Mouse (Mus musculus) frontal cortex, postnatal 10 days (tissue): ENCODE results near the gene Taf10.
"Not testable (repeated sequence)": the region's sequence is repeated elsewhere in the genome, so short reads cannot be mapped to it uniquely, and the experiment has no call there.

Experiments used
- DNase-seq, 2 experiments: peaks; one replicate each; pipeline ENCODE4 v3.0.0; 2022; ENCODE audit warnings: low spot score in 2 of 2, mixed read lengths in 1 of 2

Taf10 gene

GRCm38 (mm10) chr7:105753281-105753680, 9.1 kb upstream of the Taf10 start:
- no peak for DNase-seq

DNA sequence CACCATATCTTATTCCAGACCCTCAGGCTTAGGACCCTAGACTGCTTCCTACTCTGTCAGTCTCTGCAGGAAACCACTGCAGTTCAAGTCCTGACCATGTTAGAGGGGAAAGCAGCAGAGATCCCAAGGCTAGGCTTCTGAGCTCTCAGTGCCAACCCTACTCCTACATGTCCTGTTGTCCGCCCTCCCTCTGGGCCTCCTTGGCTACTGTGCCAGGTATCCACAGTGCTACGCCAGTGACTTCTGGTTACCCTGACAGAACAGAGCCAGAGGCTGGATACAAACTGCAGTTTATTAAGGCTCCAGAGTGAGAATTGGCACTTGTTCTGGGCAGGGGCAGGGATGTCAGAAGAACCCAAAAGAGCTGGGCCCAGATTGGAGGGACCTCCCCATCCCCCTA, 8.6 kb upstream of the Taf10 start:
- DNase-seq, result no peak

DNA sequence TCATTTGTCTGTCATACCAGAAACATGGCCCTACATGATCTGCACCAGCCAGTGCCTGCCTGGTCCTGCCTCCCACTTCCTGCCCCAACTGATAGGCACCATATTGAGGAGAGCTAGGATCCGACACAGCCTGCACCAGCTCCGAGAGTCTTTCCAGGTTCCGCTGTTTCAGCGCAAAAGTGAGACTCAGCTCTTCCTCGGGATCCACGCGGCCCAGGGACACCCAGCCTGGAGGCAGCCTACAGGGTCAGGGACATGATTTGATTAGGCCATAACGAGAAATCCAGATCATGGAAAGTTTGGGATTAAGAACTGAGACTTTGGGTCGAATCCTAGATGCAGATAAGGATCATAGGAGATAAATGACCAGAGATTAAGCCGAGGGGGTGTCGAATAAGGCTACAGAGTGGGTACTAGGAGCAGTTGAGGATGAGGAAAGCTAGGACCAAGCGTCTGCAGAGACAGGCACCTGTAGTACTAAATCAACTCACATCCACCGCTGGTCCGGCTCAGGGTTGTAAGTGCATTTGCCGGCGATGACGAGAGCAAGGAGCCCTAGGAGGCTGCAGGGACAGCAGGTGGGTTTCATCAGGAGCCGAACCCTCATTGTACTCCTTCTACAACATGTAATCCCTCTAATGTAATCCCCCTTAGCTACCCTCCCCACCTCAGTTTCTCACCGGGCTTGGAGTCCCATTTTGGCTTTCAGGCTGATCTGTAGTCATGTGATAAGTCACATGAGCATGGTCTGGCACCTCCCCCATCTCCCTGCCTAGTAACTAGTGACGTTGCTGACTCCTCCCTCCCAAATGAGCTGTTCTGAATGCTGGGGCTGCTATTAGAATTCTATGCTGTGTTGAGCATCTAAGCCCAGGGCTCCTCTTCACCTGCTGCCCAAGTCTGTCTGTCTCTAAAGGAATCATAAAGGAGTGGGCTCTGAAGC, 7.6 kb upstream of the Taf10 start, which contains the start of gene Tpp1:
Tpp1 (minus strand) TSS at position 745 of the 943 bp plus-strand sequence.
- DNase-seq, result peak; percentile 90 to 94

- DNase-seq, result no peak
These were observed 3.6 kb upstream of the Taf10 start for GRCm38 (mm10) chr7:105747776-105748175.

DNA sequence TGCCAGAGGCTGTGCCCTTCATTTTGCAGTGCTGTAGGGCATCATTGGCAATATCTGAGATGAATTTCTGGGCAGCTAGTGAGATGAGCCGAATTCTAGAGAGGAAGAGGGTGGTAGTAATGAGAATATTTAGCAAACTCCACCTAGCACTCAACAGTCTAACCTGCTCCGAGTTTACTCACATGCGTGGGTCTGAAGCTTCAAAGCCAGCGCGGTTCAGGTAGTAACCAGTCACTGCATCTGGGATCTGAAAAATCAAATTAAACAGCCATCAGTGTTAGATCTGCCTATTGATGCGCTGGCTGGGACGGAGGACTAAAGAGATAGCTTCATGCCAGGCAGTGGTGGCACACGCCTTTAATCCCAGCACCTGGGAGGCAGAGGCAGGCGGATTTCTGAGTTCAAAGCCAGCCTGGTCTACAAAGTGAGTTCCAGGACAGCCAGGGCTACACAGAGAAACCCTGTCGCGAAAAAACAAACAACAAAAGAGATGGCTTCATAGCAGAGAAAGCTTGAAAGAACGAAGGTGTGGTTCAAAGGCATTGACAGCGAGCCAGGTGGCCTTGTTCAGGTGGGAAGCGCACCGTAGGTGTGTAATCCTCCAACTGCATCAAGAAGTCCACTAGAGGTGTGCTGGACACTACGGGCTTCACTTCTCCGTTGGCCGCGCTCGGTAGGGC, 775 bp downstream of the Taf10 start:
- not testable (repeated sequence) for DNase-seq

GRCm38 (mm10) chr7:105742539-105743215, 1.5 kb downstream of the Taf10 start:
- not testable (repeated sequence) for DNase-seq

DNA sequence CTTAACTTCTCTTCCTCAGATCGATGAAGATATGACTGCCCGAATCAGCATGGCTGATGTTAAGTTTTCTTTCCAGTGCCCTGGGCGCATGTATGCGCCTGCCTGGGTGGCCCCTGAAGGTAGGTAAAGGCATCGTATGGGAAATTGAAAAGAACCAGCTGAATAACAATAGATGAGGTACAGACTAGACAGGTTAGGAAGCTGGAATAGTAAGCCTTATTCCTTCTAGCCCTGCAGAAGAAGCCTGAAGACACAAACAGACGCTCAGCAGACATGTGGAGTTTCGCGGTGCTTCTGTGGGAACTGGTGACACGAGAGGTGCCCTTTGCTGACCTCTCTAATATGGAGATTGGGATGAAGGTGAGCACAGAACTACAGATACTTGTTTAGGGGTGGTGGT, 2.2 kb downstream of the Taf10 start:
- DNase-seq, result peak in 1 of 2 experiments; percentile 4

GRCm38 (mm10) chr7:105740851-105741250, 3.3 kb downstream of the Taf10 start:
- no peak for DNase-seq

- no peak for DNase-seq
These were observed 3.9 kb downstream of the Taf10 start for GRCm38 (mm10) chr7:105740089-105740795.

GRCm38 (mm10) chr7:105738948-105739347, 5.2 kb downstream of the Taf10 start:
- DNase-seq, result no peak

GRCm38 (mm10) chr7:105738286-105738685, 5.9 kb downstream of the Taf10 start:
- DNase-seq, result no peak

GRCm38 (mm10) chr7:105737648-105738047, 6.5 kb downstream of the Taf10 start:
- DNase-seq, result no peak

DNA sequence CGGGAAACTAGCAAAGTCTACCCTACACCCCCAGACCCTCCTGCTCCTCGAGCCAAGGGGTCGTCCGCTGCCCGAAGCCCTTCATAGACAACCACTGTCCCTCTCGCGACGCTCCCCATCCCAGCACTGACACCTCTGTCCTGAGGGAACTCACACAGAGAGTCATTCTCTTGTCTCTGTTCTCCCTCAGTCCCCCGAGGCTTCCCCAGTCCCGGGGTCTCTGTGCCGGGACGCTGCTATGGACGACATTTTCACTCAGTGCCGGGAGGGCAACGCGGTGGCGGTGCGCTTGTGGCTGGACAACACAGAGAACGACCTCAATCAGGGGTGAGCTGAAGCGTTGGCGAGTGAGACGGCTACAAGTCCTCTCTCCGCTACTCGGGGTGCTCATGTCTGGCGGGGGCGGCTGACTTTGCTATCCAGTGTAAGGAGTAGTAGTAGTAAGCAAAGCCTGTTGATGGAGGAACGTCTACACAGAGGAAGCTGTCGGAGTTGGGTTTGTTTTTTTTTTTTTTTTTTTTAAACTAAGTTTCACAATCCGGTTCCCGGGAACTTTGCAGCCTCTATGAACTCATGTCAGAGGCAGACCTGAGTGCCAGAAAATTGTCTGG, 7.1 kb downstream of the Taf10 start, which contains the start of gene Rrp8:
Rrp8 (minus strand) TSS at position 475 of the 611 bp plus-strand sequence.
- no peak for DNase-seq

DNA sequence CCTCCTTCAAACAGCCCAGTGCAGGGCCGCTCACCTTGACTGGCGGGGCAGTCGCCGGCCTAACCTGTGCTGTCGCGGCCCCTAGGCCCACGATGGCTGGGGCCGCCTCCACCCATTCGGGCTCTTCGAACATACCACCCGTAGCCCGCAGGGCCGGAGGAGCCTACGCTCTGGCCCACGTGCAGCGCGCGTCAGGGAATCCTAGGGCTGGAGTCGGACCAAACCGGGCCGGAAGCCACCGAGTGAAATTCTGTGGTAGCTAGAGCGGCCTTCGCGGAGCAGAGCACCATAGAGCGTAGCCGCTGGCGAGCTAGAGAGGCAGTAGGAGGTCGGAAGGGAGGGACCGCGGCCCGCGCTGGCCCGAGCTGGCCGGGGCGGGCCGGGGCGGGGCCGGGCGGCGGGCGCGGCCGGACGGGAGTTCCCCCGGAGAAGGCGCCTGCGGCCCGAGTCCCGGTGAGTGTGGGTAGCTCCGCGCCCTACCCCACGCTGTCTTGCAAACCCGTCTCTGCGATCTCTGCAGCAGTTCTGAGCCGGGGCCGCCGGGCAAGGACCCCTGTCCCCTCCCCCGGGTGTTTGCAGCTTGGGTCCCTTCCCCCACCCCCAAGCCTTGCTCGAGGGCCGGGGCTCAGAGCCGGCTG, 7.8 kb downstream of the Taf10 start, which contains the start of gene Ilk:
Ilk (plus strand) TSS at position 329 of the 638 bp plus-strand sequence.
- peak; percentile 81 to 88 for DNase-seq

DNA sequence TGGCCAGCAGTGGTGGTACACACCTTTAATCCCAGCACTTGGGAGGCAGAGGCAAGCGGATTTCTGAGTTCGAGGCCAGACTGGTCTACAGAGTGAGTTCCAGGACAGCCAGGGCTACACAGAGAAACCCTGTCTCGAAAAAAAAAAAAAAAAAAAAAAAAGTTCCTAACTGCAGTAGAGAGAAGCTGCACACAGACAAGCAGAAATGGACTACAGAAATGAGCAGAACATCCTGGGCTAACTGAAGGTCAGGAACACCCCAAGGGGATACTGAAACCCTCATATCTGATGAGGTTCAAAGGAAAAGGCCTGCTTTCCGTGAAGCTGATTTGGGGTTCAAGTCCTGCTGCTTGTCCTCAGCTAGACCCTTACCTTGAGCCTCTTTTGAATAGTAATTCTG, 8.7 kb downstream of the Taf10 start:
- not testable (repeated sequence) for DNase-seq

- no peak for DNase-seq
These were observed 9.3 kb downstream of the Taf10 start for GRCm38 (mm10) chr7:105734826-105735225.

GRCm38 (mm10) chr7:105733836-105734235, 10.3 kb downstream of the Taf10 start:
- no peak for DNase-seq

- DNase-seq, result no peak
These were observed 15.3 kb downstream of the Taf10 start for GRCm38 (mm10) chr7:105728701-105729428.

GRCm38 (mm10) chr7:105726980-105727325, 17.2 kb downstream of the Taf10 start:
- no peak for DNase-seq
